Mouse (Mus musculus): ENCODE data around the gene Svs2.

GRCm38 (mm10) chr2:164196700-164196990, 41.6 kb downstream of the Svs2 start:
- TF ChIP-seq POLR2A (IDR thresholded peaks at IDR 0.05; ENCODE audit: borderline replicate concordance, control insufficient read depth, low read depth, low read length) (no peak), CTCF (IDR thresholded peaks at IDR 0.05; ENCODE audit: control insufficient read depth, insufficient read depth, low read length) (no peak)

All from bone marrow, adult 2 months (tissue).